Mouse (Mus musculus) megakaryocyte, embryonic 14.5 days (primary cell): ENCODE data around the gene Ifna11.
"Not testable (repeated sequence)": the region's sequence is repeated elsewhere in the genome, so short reads cannot be mapped to it uniquely, and the experiment has no call there.

Source experiments
- FLI1 ChIP-seq: IDR thresholded peaks from 2 replicates; pipeline ENCODE4 v1.6.1; 2012; ENCODE audit warnings: low read length, inconsistent platforms, mixed read lengths
- GATA1 ChIP-seq: IDR thresholded peaks from 3 replicates; pipeline ENCODE4 v1.6.1; 2012; ENCODE audit warnings: mixed read lengths, low read length, inconsistent platforms, borderline replicate concordance

DNA sequence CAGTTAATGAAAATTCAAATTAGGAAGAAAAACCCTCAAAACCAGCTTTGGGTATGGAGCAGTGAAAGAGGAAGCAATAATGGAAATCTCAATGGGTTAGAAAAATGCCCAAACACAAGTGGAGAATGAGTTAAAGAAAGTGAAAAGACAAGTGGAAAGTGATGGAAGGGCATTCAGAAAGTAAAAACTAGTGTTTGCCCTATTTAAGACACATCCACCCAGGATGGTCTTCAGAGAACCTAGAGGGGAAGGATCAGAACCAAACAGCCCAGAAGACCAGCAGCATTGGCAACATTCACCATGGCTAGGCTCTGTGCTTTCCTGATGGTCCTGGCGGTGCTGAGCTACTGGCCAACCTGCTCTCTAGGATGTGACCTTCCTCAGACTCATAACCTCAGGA is 15.5 kb downstream of the Ifna11 start, which contains the start of gene Ifna5:
- TF ChIP-seq GATA1, FLI1: not testable (repeated sequence)
